Mouse (Mus musculus) forebrain, postnatal 0 days (tissue): ENCODE data around the gene Negr1. TPM values are rescaled to one million over a fixed set of nuclear protein-coding genes. Genes with fewer than 3 reads are reported as not detected.
A peak's percentile ranks its signal among the peaks of the same experiment; 100 is the strongest.

ENCODE experiments used
- ATAC-seq: fragments of 200-750 bp; cut with Nextera tagmentation; 2 replicates; pipeline ENCODE4 v1.8.0; 2017; ENCODE audit warnings: mild to moderate bottlenecking, moderate library complexity
- DNase-seq: peaks from one replicate; pipeline ENCODE4 v3.0.0-alpha.2; 2015
- H3K27ac ChIP-seq: fragments of 300-500 bp; sonication (generic); 2 replicates; pipeline ENCODE4 v1.5.1; 2014; ENCODE audit warnings: low read depth, mild to moderate bottlenecking, antibody characterized with exemption, low read length, moderate library complexity, mixed read lengths
- H3K27me3 ChIP-seq: fragments of 300-500 bp; sonication (generic); 2 replicates; pipeline ENCODE4 v1.6.1; 2014; ENCODE audit warnings: mild to moderate bottlenecking, low read length, mixed read lengths; ENCODE audit not compliant: insufficient read depth
- H3K36me3 ChIP-seq: fragments of 300-500 bp; sonication (generic); 2 replicates; pipeline ENCODE4 v1.6.1; 2014; ENCODE audit warnings: mild to moderate bottlenecking, moderate library complexity; ENCODE audit not compliant: insufficient read depth
- H3K4me1 ChIP-seq: fragments of 300-500 bp; sonication (generic); 2 replicates; pipeline ENCODE4 v1.6.1; 2014; ENCODE audit warnings: antibody characterized with exemption; ENCODE audit not compliant: insufficient read depth
- H3K4me2 ChIP-seq: fragments of 300-500 bp; sonication (generic); 2 replicates; pipeline ENCODE4 v1.6.1; 2014; ENCODE audit warnings: low read depth, mild to moderate bottlenecking, moderate library complexity
- H3K4me3 ChIP-seq: fragments of 300-500 bp; sonication (generic); 2 replicates; pipeline ENCODE4 v1.5.1; 2014; ENCODE audit warnings: low read depth, low read length, mixed read lengths
- H3K9ac ChIP-seq: fragments of 300-500 bp; sonication (generic); 2 replicates; pipeline ENCODE4 v1.6.1; 2014; ENCODE audit warnings: mild to moderate bottlenecking
- H3K9me3 ChIP-seq: fragments of 300-500 bp; sonication (generic); 2 replicates; pipeline ENCODE4 v1.6.1; 2016; ENCODE audit warnings: low read length
- CTCF ChIP-seq: sonication (generic); IDR thresholded peaks from 2 replicates; pipeline ENCODE4 v1.5.1; 2016; ENCODE audit warnings: antibody characterized with exemption, control low read depth, low read depth
- WGBS: fragments of 180-500 bp; shearing (Covaris S2); extraction: QIAGEN DNeasy Blood & Tissue Kit; methylation state at CpG from one replicate; pipeline ENCODE4 v1.1.7; 2014; 5-methylcytosine and 5-hydroxymethylcytosine counted together
- polyA plus RNA-seq: library from polyadenylated mRNA; unstranded; fragments of >200 nt; fragmentation: Nextera tagmentation; extraction: Ambion mirVana; gene quantifications from 2 replicates; pipeline ENCODE4 v1.2.1, GENCODE M21; 2015
- total RNA-seq: library from RNA; depleted of rRNA; stranded (reverse); fragments of >200 nt; gene quantifications from 2 replicates; pipeline ENCODE4 v1.2.3, GENCODE M21; 2014

Gene Negr1
- total and polyA plus RNA-seq, 2 experiments from 2014 or later: 65.0 to 205 TPM

DNA sequence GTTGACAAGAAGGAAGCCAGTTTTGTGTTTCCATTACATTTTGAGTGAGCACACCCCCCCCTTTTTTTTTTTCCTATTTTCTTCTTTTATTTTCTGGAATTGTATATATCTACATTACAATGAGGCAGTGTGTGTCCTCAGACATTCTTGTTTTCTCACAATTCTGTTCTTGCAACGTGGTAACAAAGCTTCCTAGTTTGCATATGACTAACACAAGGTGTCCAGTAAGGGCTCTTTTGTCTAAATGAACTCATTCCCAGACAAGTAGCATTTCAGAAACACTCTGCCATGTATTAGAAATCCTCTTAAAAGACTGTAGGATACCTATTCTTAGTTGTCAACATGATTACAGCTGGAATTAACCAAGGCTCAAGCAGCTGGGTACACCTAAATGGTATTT is 760.2 kb downstream of the Negr1 start:
- no peak for ATAC-seq
- WGBS: 6% methylated on average over 1 of the region's 1 CpGs
- TF ChIP-seq CTCF: no peak

DNA sequence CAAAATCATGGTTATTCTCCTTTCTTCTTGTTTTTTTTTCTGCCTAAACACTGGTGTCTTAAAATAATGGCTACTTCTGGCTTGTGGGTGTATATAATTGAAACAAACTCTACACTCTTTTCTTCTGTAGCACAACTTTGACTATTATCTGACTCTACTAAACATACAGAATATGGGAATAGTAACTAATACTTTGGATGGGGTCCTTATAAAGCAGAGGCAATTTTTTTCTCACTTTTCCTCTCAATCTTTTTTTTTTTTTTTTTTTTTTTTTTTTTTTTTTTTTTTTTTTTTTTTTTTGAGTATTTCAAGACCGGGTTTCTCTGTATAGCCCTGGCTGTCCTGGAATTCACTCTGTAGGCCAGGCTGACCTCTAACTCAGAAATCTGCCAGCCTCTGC is 772.6 kb downstream of the Negr1 start:
- no peaks in the 10 kb centered on the region for H3K9me3 ChIP-seq
- no peak overlapping the region for H3K4me3 ChIP-seq
- no peaks in the 10 kb centered on the region for H3K27me3 ChIP-seq
- H3K4me2 ChIP-seq: no peak overlapping the region
- WGBS: 80% methylated on average over 1 of the region's 1 CpGs
- H3K4me1 ChIP-seq: no peaks in the 10 kb centered on the region
- ATAC-seq (no peak), DNase-seq (no peak)
- TF ChIP-seq CTCF: no peak
- H3K27ac ChIP-seq: no peak overlapping the region
- H3K9ac ChIP-seq: no peak overlapping the region
- no peaks in the 10 kb centered on the region for H3K36me3 ChIP-seq

More for the DNA sequence above, 760.2 kb downstream of the Negr1 start:
- Histone ChIP-seq H3K4me2 (no peak overlapping the region), H3K4me1 (peaks cover 7% of the 10 kb centered on the region), H3K4me3 (no peak overlapping the region), H3K9ac (no peak overlapping the region), H3K36me3 (no peaks in the 10 kb centered on the region), H3K27ac (no peak overlapping the region), H3K27me3 (no peaks in the 10 kb centered on the region), H3K9me3 (no peaks in the 10 kb centered on the region)
- DNase-seq: no peak

DNA sequence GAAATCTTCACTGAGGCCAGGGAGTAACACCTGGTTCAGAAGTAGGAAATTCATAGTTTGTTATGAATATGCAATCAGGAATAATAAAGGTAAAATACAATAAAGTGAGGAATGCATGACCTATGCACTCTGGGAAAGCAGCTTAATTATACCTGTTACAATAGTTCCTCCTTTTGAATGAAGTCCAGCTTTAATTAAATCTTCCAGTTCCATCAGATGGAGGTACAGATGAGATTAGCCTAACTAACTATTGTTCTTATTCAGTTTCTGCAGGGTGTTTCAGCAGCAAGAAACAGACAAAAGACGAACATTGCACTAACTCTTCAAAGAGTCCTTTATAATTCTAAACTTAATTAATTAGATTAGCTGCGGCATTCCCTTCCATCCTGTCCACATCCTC is 787.9 kb downstream of the Negr1 start:
- H3K4me2 ChIP-seq: no peak overlapping the region
- H3K9ac ChIP-seq: no peak overlapping the region
- H3K4me1 ChIP-seq: no peaks in the 10 kb centered on the region
- ATAC-seq (no peak), DNase-seq (no peak)
- H3K27me3 ChIP-seq: no peaks in the 10 kb centered on the region
- H3K4me3 ChIP-seq: no peak overlapping the region
- no peak for TF ChIP-seq CTCF
- H3K27ac ChIP-seq: no peak overlapping the region
- no peaks in the 10 kb centered on the region for H3K36me3 ChIP-seq
- WGBS: 6% methylated on average over 2 of the region's 2 CpGs
- H3K9me3 ChIP-seq: no peaks in the 10 kb centered on the region

DNA sequence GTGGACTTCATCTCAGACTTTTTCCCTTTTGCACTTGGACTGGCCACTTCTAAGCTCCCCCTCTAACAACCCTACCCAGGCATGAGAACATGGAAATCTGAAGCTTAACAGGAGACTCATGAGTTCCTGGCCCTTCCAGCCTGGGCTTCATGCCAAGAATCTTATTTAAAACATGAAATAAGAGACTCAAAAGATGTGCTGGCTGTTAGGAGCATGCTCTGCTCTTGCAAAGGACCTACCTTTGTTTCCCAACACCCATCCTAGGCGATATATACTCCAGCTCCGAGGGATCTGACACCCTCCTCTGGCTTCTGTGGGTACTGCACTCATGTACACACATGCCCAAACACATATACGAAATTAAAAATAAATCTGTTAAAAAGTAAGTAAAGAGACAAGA is 797.3 kb downstream of the Negr1 start:
- 58% methylated on average over 3 of the region's 3 CpGs for WGBS
- no peak overlapping the region for H3K4me3 ChIP-seq
- no peak for DNase-seq
- no peak for ATAC-seq
- no peak overlapping the region for H3K27ac ChIP-seq
- no peak overlapping the region for H3K9ac ChIP-seq
- no peaks in the 10 kb centered on the region for H3K4me1 ChIP-seq
- no peaks in the 10 kb centered on the region for H3K9me3 ChIP-seq
- TF ChIP-seq CTCF: peak; percentile 43
- H3K27me3 ChIP-seq: no peaks in the 10 kb centered on the region
- H3K4me2 ChIP-seq: no peak overlapping the region
- no peaks in the 10 kb centered on the region for H3K36me3 ChIP-seq

DNA sequence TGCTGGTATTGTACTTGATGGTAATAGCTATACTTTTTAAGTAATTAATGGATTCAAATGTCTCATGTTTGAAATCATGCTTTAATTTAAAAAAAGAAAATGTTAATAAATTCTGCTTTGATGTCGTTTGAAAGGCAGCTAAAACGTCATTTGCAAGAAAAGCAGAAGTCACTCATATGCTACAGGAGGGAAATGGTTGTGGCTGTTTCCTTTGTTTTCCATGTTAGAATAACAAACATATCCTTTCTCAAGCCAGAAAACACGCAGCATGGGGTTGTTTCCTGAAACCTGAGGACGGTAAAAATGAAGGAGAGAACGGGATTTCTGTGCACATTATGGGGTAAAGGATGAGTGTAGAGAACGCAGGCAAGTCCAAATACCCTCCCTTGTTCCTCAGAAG is 798.2 kb downstream of the Negr1 start:
- Histone ChIP-seq H3K27me3 (no peaks in the 10 kb centered on the region), H3K4me3 (no peak overlapping the region), H3K9me3 (no peaks in the 10 kb centered on the region), H3K4me1 (no peaks in the 10 kb centered on the region), H3K36me3 (no peaks in the 10 kb centered on the region), H3K9ac (no peak overlapping the region), H3K27ac (no peak overlapping the region), H3K4me2 (no peak overlapping the region)
- WGBS: 85% methylated on average over 6 of the region's 6 CpGs
- no peak for ATAC-seq
- no peak for TF ChIP-seq CTCF
- no peak for DNase-seq
